Mouse (Mus musculus) telencephalon, adult 2 months (tissue): ENCODE measurements around the gene Hbq1a.
A peak's percentile ranks its signal among the peaks of the same experiment; 100 is the strongest.
"Not testable (repeated sequence)": the region's sequence is repeated elsewhere in the genome, so short reads cannot be mapped to it uniquely, and the experiment has no call there.

Source experiments
- DNase-seq: peaks from one replicate; pipeline ENCODE4 v3.0.0-alpha.2; 2011; ENCODE audit warnings: low read depth, low spot score

The Hbq1a gene

DNA sequence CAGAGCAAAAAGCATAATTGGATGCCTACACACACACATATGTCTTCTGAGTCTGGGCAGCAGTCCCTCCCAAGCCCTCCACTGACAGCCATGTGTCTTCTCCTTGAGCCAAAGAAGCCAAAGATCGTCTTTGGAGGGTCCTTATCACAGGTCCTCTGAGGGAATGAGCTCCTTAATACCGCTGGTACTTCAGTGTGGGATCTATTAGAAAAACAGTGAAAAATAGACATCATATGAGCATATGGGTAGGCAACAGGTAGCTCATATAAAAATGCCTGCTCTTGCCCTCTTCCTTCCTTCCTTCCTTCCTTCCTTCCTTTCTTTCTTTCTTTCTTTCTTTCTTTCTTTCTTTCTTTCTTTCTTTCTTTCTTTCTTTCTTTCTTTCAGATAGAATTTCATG, 15.3 kb upstream of the Hbq1a start:
- DNase-seq, result not testable (repeated sequence)

GRCm38 (mm10) chr11:32285031-32285775, 14.7 kb upstream of the Hbq1a start:
- DNase-seq, result no peak

DNA sequence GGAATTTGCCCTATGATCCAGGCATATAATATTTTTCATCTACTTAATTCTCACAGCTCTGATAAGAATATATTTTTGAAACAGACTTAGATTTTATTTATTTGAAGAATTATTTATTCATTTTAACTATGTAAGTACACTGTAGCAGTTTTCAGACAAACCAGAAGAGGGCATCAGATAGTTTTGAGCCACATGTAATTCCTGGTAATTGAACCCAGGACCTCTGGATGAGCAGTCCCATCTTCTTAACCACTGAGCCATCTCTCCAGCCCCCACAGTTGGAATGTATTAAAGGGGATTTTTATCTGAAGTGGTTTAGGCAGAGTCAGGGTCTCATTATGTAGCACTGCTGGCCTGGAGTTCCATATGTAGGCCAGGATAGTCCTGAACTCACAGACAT, 14.0 kb upstream of the Hbq1a start:
- not testable (repeated sequence) for DNase-seq

- DNase-seq, result not testable (repeated sequence)
These were observed 13.0 kb upstream of the Hbq1a start, which contains the start of gene Hbq1b for GRCm38 (mm10) chr11:32286695-32287492. Gene Hbq1b, plus strand, starts transcription at chr11:32286965.

GRCm38 (mm10) chr11:32287493-32287825, 12.4 kb upstream of the Hbq1a start:
- no peak for DNase-seq

GRCm38 (mm10) chr11:32292819-32293218, 7.0 kb upstream of the Hbq1a start:
- DNase-seq, result not testable (repeated sequence)

DNA sequence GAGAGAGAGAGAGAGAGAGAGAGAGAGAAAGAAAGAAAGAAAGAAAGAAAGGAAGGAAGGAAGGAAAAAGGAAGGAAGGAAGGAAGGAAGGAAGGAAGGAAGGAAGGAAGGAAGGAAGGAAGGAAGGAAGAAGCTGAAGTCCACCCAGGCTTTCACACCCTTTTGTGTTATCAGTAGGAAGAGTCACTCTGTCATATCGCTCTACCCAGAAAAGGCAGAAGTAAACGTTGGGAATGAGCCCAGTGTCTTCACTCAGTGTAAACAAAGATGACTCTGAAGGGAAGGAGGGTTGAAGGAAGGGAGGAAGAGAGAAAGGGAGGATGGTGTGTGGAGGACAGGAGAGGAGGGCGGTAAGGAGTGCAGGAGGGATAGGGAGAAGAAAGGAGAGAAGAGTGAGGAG, 6.4 kb upstream of the Hbq1a start:
- not testable (repeated sequence) for DNase-seq

DNA sequence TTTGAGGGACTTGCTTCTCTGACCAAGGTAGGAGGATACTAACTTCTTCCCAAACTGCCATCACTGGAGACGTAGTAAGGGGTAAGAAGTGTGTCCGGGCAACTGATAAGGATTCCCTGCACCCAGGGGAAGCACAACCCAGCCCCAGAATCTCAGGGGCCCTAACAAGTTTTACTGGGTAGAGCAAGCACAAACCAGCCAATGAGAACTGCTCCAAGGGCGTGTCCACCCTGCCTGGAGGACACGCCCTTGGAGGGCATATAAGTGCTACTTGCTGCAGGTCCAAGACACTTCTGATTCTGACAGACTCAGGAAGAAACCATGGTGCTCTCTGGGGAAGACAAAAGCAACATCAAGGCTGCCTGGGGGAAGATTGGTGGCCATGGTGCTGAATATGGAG, 3.7 kb upstream of the Hbq1a start, which contains the start of gene Hba-a2:
Gene Hba-a2 (plus strand): TSS at position 287 of the 400 bp plus-strand sequence.
- DNase-seq, result not testable (repeated sequence)

GRCm38 (mm10) chr11:32297417-32297816, 2.5 kb upstream of the Hbq1a start:
- not testable (repeated sequence) for DNase-seq

GRCm38 (mm10) chr11:32297866-32298531, 1.9 kb upstream of the Hbq1a start:
- DNase-seq, result no peak

DNA sequence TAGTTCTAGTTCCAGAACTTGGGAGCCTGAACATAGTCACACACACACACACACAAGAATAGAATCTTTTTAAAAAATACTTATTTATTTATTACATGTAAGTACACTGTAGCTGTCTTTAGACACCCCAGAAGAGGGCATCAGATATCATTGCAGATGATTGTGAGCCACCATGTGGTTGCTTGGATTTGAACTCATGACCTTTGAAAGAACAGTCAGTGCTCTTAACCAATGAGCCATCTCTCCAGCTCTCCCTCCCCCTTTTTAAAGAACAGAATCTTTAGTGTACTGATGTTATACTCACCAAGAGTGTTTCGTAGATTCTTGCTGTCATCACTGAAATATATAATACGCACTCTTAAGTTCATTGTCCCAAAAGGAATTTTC, 1.3 kb upstream of the Hbq1a start:
- no peak for DNase-seq

- DNase-seq, result no peak
These were observed 704 bp downstream of the Hbq1a start for GRCm38 (mm10) chr11:32300279-32301267.

GRCm38 (mm10) chr11:32301506-32301905, 1.6 kb downstream of the Hbq1a start:
- DNase-seq, result no peak

DNA sequence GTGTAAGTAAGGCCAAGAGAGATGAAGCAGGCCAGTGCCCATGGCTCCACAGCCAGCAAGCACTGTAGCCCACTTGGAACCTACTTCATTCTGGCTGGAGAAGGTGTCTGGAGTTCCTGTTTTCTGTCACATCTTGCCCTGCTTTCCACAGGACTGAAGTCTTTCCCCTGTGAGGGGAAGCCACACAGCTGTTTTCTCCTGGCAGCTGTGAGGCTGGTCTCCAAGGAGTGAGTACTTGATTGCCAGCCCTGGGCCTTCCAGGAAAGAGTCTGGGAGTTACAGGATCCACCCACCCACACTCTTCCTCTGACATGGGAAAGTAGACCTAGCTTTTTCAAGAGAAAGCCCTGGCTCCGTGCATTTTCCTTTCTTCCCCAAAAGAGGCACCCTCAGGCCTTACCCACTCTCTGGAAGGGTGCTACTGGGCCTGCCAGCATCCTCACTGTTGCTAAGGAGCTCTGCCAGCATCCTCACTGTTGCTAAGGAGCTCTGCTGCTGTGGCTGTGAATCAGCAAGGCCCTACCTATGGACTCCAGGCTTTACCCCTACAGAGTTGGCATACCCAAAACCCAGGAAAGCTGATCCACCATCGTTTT, 3.1 kb downstream of the Hbq1a start:
- peak; percentile 82 for DNase-seq

DNA sequence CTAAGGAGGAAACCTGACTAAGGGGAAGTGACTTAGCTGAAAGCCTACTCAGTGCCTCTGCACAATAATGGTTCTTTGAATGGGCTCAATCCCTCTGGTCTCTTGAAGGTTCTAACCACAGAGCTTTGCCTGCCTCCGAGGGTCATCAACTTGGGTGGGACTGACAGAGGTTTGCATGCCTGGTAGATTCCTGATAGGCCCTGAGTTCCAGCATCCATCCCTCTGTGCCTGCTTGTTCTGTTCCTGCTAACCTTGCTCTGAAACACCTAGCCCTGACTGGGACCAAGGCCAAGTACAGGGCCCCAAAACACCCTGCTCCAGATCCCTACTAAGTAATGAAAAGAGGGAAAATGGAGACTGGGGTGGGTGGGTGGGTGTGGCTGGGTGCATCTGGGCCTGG, 3.6 kb downstream of the Hbq1a start:
- DNase-seq, result no peak

GRCm38 (mm10) chr11:32307006-32307405, 7.1 kb downstream of the Hbq1a start:
- no peak for DNase-seq

DNA sequence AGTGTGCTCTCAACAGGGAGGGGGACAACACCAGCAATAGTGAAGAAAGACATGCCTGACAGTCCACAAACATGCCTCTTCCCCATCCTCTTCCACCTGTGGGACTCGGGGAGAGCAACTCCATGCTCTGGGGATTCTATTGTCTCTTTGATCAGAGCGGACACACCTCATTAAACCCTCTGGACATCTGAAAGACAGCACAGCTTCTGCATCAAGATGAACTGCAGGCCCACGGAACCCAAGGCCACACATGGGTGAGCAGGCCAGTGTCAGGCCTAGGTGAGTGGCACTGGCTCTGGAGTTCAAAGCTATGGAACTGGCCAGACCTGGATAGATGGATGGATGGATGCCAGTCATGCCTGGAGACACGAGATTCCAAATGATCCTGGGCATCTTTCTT, 9.6 kb downstream of the Hbq1a start:
- DNase-seq, result no peak

- no peak for DNase-seq
These were observed 10.1 kb downstream of the Hbq1a start for GRCm38 (mm10) chr11:32309928-32310327.

GRCm38 (mm10) chr11:32316009-32316408, 16.1 kb downstream of the Hbq1a start:
- no peak for DNase-seq

GRCm38 (mm10) chr11:32320507-32321195, 20.8 kb downstream of the Hbq1a start:
- no peak for DNase-seq
